ENCODE assay signal across 16 mouse cellular contexts in the genomic region with DNA sequence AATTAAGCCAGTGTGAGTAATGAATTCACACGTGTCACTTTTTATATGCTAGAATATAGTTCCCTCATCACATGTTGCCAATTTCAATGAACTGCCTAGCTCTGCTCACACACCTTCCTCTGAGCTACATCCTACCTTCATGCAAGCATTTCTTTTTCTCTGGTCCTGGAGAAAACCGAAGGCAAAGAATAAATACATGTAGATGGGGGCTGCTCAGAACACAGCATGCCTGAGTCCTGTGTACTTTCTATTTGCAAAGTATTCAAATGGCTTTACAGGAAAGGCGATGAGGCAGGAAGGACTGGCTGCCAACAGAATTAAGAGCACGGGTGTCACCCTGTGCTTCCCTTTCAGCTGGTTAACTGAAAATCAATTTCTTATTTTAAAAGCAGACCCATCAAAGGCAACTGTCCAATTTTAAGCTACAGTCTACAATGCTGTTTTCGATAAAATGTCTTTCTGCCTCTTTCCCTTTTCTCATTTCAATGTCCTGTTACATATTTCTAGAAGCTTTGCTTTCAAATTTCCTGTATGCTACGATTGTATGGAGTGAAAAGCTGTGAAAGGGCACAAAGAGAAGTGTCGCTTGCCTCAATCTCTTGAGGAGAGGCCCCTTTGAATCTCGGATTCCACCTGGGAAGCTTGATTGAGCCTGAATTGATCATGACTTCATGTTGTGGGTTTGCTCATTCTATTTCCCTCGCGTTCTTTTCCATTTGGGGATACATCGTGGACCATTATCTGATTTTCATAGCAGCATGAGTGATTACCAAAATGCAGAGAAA.
A peak's percentile ranks its signal among the peaks of the same experiment; 100 is the strongest.
DNase-seq lines count a peak whose midpoint lies in the region; ATAC-seq and TF ChIP-seq lines count a peak whose summit lies in the region.
"Had no signal": no experiment of that assay in that cellular context is flagged by ENCODE, and none has a peak within 500 bp of the region (broad histone marks: within the 10 kb centered on the region; RNA-seq: fewer than 3 reads in every experiment).

No protein-coding gene starts in this region.

- H3K9me3 ChIP-seq in forebrain, embryonic 13.5 days (replicated peaks): no peaks in the 10 kb centered on the region
- no peaks in the 10 kb centered on the region for H3K9me3 ChIP-seq in hindbrain, postnatal 0 days (ENCODE audit: low read length)
- H3K9me3 ChIP-seq: embryonic facial prominence, embryonic 12.5 days; kidney, embryonic 15.5 days; limb, embryonic 12.5 days had no signal

- TF ChIP-seq CTCF in hindbrain, postnatal 0 days (IDR thresholded peaks at IDR 0.05; ENCODE audit: low read depth): no peak

- H3K4me2 ChIP-seq in forebrain, embryonic 13.5 days: peak overlapping the region; percentile 27
- peak overlapping the region; percentile 36 for H3K4me2 ChIP-seq in hindbrain, postnatal 0 days (ENCODE audit: low read depth, low read length)
- H3K4me2 ChIP-seq in myocyte (ENCODE audit: low read depth): peak overlapping the region; percentile 18
- H3K4me2 ChIP-seq: embryonic facial prominence, embryonic 12.5 days; kidney, embryonic 15.5 days; limb, embryonic 12.5 days had no signal

- H3ac ChIP-seq in myocyte (ENCODE audit: control insufficient read depth, insufficient read length): no peak overlapping the region

- peak; percentile 27 for DNase-seq in embryo, embryonic 10.5 days (ENCODE audit: low spot score)
- no peak for DNase-seq in embryo, embryonic 9.5 days (ENCODE audit: extremely low spot score)
- DNase-seq in hindbrain, postnatal 0 days (ENCODE audit: low spot score): peak; percentile 17
- DNase-seq in cerebellum, adult 11-12 months: no peak
- DNase-seq in kidney, postnatal 4 days: no peak
- no peak for DNase-seq in spleen, adult 18-20 months
- DNase-seq: cerebellum, adult 9-11 months; gastrocnemius, postnatal 36 days; lung, adult 18-20 months had no signal

- no peaks in the 10 kb centered on the region for H3K79me2 ChIP-seq in myocyte (ENCODE audit: control insufficient read depth, insufficient read depth)

- ATAC-seq in forebrain, embryonic 13.5 days: peak; percentile 78; the same call in 1 of the 2 replicates
- ATAC-seq in hindbrain, postnatal 0 days: no peak
- ATAC-seq: inflammation-experienced regulatory T-cells, adult 6 months had no signal

- H3K4me1 ChIP-seq in forebrain, embryonic 13.5 days: peaks cover 12% of the 10 kb centered on the region
- H3K4me1 ChIP-seq in hindbrain, postnatal 0 days (ENCODE audit: insufficient read depth, low read length): no peaks in the 10 kb centered on the region
- H3K4me1 ChIP-seq: embryonic facial prominence, embryonic 12.5 days; kidney, embryonic 15.5 days; limb, embryonic 12.5 days had no signal

- no peaks in the 10 kb centered on the region for H3K36me3 ChIP-seq in forebrain, embryonic 13.5 days (ENCODE audit: poor library complexity, severe bottlenecking)
- no peaks in the 10 kb centered on the region for H3K36me3 ChIP-seq in hindbrain, postnatal 0 days (ENCODE audit: insufficient read depth, low read length)
- H3K36me3 ChIP-seq in myocyte (ENCODE audit: control insufficient read depth, insufficient read depth): no peaks in the 10 kb centered on the region
- H3K36me3 ChIP-seq: embryonic facial prominence, embryonic 12.5 days; kidney, embryonic 15.5 days; limb, embryonic 12.5 days had no signal

- WGBS in forebrain, embryonic 13.5 days: 11% methylated on average over 11 of the region's 11 CpGs
- WGBS in hindbrain, postnatal 0 days: 17% methylated on average over 11 of the region's 11 CpGs

- 0 out of 2 replicates have a peak overlapping the region, but pooled peaks have one; percentile 6 for H3K27ac ChIP-seq in forebrain, embryonic 13.5 days
- peak overlapping the region; percentile 27; the same call in 1 of the 2 replicates for H3K27ac ChIP-seq in hindbrain, postnatal 0 days
- H3K27ac ChIP-seq: embryonic facial prominence, embryonic 12.5 days; kidney, embryonic 15.5 days; limb, embryonic 12.5 days had no signal

- H3K4me3 ChIP-seq in forebrain, embryonic 13.5 days: no peak overlapping the region
- no peak overlapping the region for H3K4me3 ChIP-seq in hindbrain, postnatal 0 days (ENCODE audit: low read length)
- H3K4me3 ChIP-seq in myocyte: no peak overlapping the region
- H3K4me3 ChIP-seq: embryonic facial prominence, embryonic 12.5 days; kidney, embryonic 15.5 days; limb, embryonic 12.5 days had no signal

- H3K27me3 ChIP-seq in forebrain, embryonic 13.5 days: no peaks in the 10 kb centered on the region
- no peaks in the 10 kb centered on the region for H3K27me3 ChIP-seq in hindbrain, postnatal 0 days (ENCODE audit: insufficient read depth, low read length)
- H3K27me3 ChIP-seq in myocyte (ENCODE audit: control insufficient read depth, insufficient read depth, insufficient read length): no peaks in the 10 kb centered on the region
- H3K27me3 ChIP-seq: CH12.LX; embryonic facial prominence, embryonic 12.5 days; kidney, embryonic 15.5 days; limb, embryonic 12.5 days had no signal

- H3K9ac ChIP-seq in forebrain, embryonic 13.5 days: no peak overlapping the region
- no peak overlapping the region for H3K9ac ChIP-seq in hindbrain, postnatal 0 days (replicated peaks; ENCODE audit: low read length)
- H3K9ac ChIP-seq: embryonic facial prominence, embryonic 12.5 days; kidney, embryonic 15.5 days; limb, embryonic 12.5 days had no signal

- no peak for TF ChIP-seq POLR2A in myocyte (IDR thresholded peaks at IDR 0.05; ENCODE audit: insufficient read length, low read depth)

TF ChIP-seq in myocyte, 11 proteins besides CTCF, POLR2A, EP300 and RAD21:
- TF ChIP-seq CEBPB (IDR thresholded peaks at IDR 0.05; ENCODE audit: insufficient read depth, poor library complexity, severe bottlenecking): no peak
- no peak for TF ChIP-seq MYOD1 (IDR thresholded peaks at IDR 0.05; ENCODE audit: control insufficient read depth in 1 of 3, insufficient read length in 2 of 3, low read depth in 2 of 3)
- TF ChIP-seq POLR2AphosphoS2 (IDR thresholded peaks at IDR 0.05; ENCODE audit: insufficient read length, low read depth): no peak
- TF ChIP-seq TCF3 (IDR thresholded peaks at IDR 0.05; ENCODE audit: insufficient read length, low read depth): no peak
- no peak for TF ChIP-seq REST (IDR thresholded peaks at IDR 0.05; ENCODE audit: insufficient read depth, insufficient read length)
- TF ChIP-seq MAX (IDR thresholded peaks at IDR 0.05; ENCODE audit: low read depth): no peak
- no peak for TF ChIP-seq USF1 (IDR thresholded peaks at IDR 0.05; ENCODE audit: low read depth)
- TF ChIP-seq MYOG (IDR thresholded peaks at IDR 0.05; ENCODE audit: control insufficient read depth in 1 of 3, insufficient read depth in 1 of 3, insufficient read length in 2 of 3, low read depth in 2 of 3): no peak

Comparison
In these comparisons a context has a peak if more than half of its experiments do, and no peak if none do; other contexts are left out.
1. DNase-seq: peak in embryo, embryonic 10.5 days (single experiment) and hindbrain, postnatal 0 days (single experiment); none in embryo, embryonic 9.5 days (single experiment), cerebellum, adult 11-12 months (single experiment), kidney, postnatal 4 days (0 of 2) and spleen, adult 18-20 months (0 of 2).
2. Peak in every context shown above with its lines, with median percentiles within 50 percentile points of each other: H3K4me2 ChIP-seq.